Mouse (Mus musculus): ENCODE data around the gene Lrba. TPM values are rescaled to one million over a fixed set of nuclear protein-coding genes. Genes with fewer than 3 reads are reported as not detected.

Gene Lrba
- polyA plus RNA-seq, 1 experiment from 2014 or later = 4.2 TPM

Other genes starting within 250 kb of the Lrba start
- gene Prss48, start 222.2 kb upstream of the Lrba start, polyA plus RNA-seq (2014; fragmentation: Nextera tagmentation; extraction: Ambion mirVana) = not detected in 2 replicates
- gene Rps3a1, start 82.0 kb upstream of the Lrba start, polyA plus RNA-seq (2014; fragmentation: Nextera tagmentation; extraction: Ambion mirVana) = 819 and 883 TPM in 2 replicates